Mouse (Mus musculus): ENCODE results near the gene St13.

- TF ChIP-seq UBTF (IDR thresholded peaks at IDR 0.05; ENCODE audit: low read depth, low read length) = no peak
- no peak for TF ChIP-seq E2F4 (IDR thresholded peaks at IDR 0.05; ENCODE audit: insufficient replicate concordance, low read depth, low read length)
- peak; percentile 15 for TF ChIP-seq RAD21 (IDR thresholded peaks at IDR 0.05; ENCODE audit: low read depth, low read length)
- TF ChIP-seq JUN (IDR thresholded peaks at IDR 0.05; ENCODE audit: insufficient read depth, low read depth, low read length) = no peak
- TF ChIP-seq CTCF (conservative IDR thresholded peaks at IDR 0.05 in 1 of 2, IDR thresholded peaks at IDR 0.05 in 1 of 2; ENCODE audit: low read depth in 2 of 2, low read length in 2 of 2) = peak in 1 of 2 experiments; percentile 34; a peak in 2 of 4 replicates
- TF ChIP-seq MEF2A (IDR thresholded peaks at IDR 0.05; ENCODE audit: borderline replicate concordance, low read depth, low read length) = no peak
- no peak for TF ChIP-seq USF1 (IDR thresholded peaks at IDR 0.05; ENCODE audit: low read depth, low read length)
These were observed 28.1 kb upstream of the St13 start for GRCm38 (mm10) chr15:81427947-81428346.

Measured in CH12.LX (cell line).